Mouse (Mus musculus): ENCODE results near the gene Epha3.
A peak's percentile ranks its signal among the peaks of the same experiment; 100 is the strongest.

The Epha3 gene

DNA sequence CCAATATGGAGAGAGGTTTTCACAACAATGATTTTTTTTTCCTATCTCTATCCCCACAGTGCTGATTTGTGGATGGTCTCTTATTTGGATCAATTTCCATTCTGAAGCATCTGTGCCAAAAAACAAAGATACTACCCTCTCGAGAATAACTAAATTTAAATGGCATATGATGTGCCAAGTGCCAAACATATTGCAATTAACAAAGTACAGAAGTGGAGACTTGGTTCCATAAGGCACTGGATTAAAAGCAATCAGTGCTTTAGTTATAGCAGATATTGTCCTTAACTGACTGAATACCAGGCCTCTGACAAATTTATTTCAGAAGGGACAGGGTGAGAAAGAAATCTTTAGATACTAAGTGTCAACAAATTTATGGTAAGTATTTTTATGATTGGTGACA lies 81.9 kb downstream of the Epha3 start:
- DNase-seq, result no peak

GRCm38 (mm10) chr16:63780151-63780550 lies 83.8 kb downstream of the Epha3 start:
- DNase-seq, result no peak

- no peak for DNase-seq
Measured at GRCm38 (mm10) chr16:63777811-63778210, 86.2 kb downstream of the Epha3 start.

GRCm38 (mm10) chr16:63772566-63772965 lies 91.4 kb downstream of the Epha3 start:
- no peak for DNase-seq

- DNase-seq, result no peak
Measured at GRCm38 (mm10) chr16:63767589-63767988, 96.4 kb downstream of the Epha3 start.

- no peak for DNase-seq
Measured at GRCm38 (mm10) chr16:63761177-63761576, 102.8 kb downstream of the Epha3 start.

DNA sequence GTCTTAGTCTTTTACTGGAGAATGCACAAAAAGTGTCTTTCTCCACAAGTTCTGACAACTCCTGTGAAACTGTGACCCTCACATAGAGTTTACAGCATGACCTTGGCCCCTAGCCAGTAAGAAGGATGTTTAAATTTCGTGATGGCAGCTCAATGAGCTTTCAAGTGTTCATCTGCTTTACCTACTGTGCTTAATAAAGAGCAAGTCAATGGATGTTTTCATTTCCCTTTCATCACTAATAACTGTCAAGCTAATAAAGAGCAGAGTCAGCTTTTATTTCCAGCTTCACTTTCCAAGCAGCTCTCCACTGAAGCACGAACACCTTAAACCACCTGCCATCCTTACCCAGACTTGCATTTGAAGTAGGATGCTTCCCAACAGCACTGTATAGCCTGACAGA lies 103.9 kb downstream of the Epha3 start:
- DNase-seq, result no peak

- DNase-seq, result no peak
Measured at GRCm38 (mm10) chr16:63753052-63753451, 110.9 kb downstream of the Epha3 start.

GRCm38 (mm10) chr16:63747817-63748216 lies 116.2 kb downstream of the Epha3 start:
- no peak for DNase-seq

- no peak for DNase-seq
Measured at GRCm38 (mm10) chr16:63745465-63745864, 118.5 kb downstream of the Epha3 start.

DNA sequence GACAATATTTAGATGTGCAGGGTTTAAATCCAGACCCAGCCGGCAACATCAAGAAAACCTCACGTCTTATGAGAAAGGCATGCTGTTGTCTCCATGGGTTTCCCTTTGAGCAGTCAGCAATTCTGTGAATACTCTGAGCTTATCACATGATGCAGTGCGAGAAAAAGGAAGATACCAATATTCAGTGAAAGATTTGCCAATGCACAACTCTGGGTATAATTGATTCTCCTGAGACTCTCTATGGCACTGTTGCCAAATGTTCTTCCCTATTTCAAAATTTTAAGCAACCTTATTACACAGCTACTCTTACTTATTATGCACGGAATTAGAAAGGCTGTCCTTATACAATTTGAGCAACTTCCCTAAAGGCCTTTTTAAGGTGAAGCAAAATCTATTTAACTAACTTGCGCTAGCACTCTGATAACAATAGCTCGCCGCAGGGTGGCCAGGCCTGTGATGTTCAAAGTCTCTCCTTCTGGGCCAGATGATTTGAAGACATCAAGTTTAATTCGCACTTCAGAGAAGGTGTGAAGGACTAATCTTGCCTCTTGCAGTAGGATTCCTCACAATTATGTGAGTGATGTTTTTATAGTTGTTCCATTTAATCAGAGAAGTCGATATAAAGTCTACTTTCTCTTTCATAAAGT lies 120.6 kb downstream of the Epha3 start:
- DNase-seq, result no peak

GRCm38 (mm10) chr16:63719235-63719634 lies 144.7 kb downstream of the Epha3 start:
- no peak for DNase-seq

- no peak for DNase-seq
Measured at GRCm38 (mm10) chr16:63717317-63717716, 146.7 kb downstream of the Epha3 start.

DNA sequence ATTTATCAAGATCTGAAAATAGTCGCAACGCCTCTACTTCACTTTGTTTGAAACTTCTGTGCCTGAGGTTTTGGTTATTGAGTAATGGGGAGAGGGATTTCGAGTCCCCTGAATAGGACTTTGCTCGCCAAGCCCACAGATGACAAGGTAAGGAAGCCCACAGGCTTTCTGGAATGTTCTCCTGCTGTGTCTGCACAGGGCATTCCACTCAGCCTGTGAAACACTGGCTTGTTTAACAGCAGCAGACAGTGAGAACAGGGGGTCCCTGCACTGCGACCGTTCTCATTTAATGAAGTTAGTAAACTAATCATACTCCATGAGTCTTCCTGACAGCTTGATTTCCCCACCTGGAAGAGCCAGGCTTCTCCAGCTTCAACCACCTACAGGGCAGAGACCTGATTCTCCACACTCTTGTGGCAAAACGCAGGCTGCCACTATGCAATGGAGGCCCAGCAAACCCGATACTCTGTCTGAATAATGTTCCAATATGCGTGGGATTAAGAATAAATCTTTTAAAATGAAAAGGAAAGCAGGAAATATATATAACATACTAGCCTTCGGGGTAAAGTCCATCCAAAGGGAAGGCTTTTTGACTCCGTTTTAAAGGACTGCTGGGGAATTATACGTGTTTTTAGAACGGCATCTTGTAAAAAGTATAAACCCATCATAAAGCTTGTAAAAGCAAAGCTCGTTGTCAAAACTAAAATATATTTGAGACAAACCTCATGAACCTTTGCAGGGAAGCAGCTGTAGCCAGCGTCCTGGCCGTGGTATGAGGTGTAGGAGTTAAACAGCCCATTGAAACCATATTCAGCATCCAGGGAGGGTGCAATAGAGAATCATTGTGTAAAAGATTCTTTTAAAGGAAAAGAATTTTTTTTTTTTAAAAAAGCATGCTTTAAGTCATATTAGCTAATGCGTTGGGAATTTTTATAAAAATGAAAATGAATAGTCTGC lies 156.8 kb downstream of the Epha3 start:
- no peak for DNase-seq

- no peak for DNase-seq
Measured at GRCm38 (mm10) chr16:63689371-63689770, 174.6 kb downstream of the Epha3 start.

DNA sequence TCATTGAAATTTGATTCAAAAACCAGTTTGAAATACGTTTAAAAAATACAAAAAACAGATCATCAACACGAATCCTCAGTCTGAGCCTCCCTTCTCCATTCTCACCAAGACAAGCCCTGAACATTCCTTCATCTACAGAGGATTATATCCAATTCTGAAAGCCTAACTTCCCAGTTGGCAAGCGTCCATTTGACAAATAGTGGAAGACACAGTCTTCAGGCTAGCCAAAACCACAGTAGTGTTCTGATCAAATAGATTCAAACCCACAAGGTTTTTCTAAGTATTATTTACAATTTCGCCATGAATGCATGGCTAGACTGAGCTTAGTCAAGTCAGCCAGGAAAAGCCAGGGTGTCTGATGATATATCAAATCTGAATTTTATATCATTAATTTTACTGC lies 179.8 kb downstream of the Epha3 start:
- DNase-seq, result peak in 1 of 2 experiments; percentile 2

- DNase-seq, result no peak
Measured at GRCm38 (mm10) chr16:63674426-63674825, 189.5 kb downstream of the Epha3 start.

- DNase-seq, result no peak
Measured at GRCm38 (mm10) chr16:63673236-63673840, 190.6 kb downstream of the Epha3 start.

GRCm38 (mm10) chr16:63665897-63666464 lies 198.0 kb downstream of the Epha3 start:
- DNase-seq, result no peak

- DNase-seq, result no peak
Measured at GRCm38 (mm10) chr16:63658302-63658974, 205.5 kb downstream of the Epha3 start.

DNA sequence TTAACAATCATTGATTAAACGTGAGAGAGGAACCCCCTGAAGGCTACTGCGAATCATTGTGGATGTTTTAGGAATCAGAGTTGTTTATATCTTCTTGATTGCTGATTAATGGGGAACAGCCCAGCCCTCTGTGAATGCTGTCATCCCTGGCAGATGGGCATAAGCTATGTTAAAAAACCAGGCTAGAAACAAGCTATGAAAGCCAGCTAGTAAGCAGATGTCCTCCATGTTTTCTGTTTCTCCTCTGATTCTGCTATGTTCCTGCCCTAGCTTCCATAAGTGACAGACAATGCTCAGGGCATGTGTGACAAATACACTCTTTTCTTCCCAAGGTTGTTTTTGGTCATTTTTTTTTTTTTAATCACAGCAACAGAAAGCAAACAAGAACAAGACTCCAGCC lies 206.2 kb downstream of the Epha3 start:
- DNase-seq, result no peak

- DNase-seq, result no peak
Measured at GRCm38 (mm10) chr16:63653393-63653918, 210.5 kb downstream of the Epha3 start.
